Mouse (Mus musculus): ENCODE data around the gene Tmed11.
"Not testable (repeated sequence)": the region's sequence is repeated elsewhere in the genome, so short reads cannot be mapped to it uniquely, and the experiment has no call there.

Tmed11 gene

GRCm38 (mm10) chr5:108795263-108795662 lies at the start of gene Tmed11:
Gene Tmed11 (minus strand): TSS chr5:108795363.
- not testable (repeated sequence) for DNase-seq (ENCODE audit: low read depth, low spot score)

DNA sequence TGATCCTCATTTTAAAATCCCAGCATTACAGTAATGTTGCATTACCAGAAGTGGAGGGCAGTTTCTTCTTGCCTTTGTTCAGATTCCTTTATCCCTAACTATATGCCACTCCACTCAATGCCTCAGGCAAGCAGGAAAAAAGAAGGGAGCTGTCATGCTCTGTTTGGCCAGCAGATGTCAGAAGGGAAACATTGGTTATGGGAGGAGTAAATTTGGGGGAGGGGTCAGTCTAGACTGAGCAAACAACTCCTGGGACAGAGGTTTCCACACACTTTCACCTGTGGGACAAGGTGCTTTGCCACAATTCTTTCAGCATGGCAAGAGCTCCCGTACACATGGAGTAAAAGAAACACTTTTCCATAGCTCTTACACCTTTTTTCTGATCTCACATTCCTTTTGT lies 41.0 kb upstream of the Tmed11 start:
- peak; percentile 70 for DNase-seq (ENCODE audit: low read depth, low spot score)

DNA sequence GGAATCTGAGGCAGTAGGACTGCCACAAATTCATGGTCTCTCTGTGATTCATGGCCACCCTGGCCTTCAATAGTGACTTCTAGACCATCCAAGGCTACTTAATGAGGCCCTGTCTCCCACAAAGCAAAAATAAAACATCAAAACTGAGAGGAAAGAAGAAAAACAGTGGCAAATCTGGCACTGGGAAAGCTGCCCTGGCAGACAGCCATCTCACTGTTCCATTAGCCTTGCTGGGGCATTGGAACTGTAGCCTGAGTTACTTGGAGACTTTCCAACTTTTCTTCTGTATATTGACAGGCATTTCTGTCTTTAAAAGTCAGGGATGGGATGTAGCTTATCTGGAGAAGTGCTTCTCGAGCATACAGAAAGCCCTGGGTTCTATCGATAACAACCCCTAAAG lies 28.1 kb upstream of the Tmed11 start:
- DNase-seq (ENCODE audit: low read depth, low spot score) = no peak

- not testable (repeated sequence) for DNase-seq (ENCODE audit: low read depth, low spot score)
Measured at GRCm38 (mm10) chr5:108808750-108809149, 13.6 kb upstream of the Tmed11 start, which contains the start of gene Vmn2r8. Gene Vmn2r8 (minus strand): TSS chr5:108808850.

DNA sequence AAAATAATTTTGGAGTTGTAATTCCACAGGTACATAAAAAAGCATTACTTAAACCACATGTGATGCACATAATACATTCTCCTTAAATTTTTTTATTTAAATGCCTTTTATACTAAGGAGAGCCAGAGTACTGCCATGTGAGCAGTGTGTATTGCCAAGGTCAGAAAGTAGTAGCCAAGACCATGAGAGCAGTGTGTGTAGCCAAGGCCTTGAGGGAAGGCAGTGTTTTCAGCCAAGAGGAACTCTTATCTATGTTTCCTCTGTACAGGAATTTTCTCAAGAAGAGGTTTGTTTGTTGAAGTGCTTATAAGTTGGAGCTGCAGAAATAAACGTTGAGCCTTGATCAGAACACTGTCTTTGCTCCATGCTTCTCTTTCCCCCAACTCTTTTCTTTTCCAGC lies 8.5 kb upstream of the Tmed11 start:
- no peak for DNase-seq (ENCODE audit: low read depth, low spot score)

DNA sequence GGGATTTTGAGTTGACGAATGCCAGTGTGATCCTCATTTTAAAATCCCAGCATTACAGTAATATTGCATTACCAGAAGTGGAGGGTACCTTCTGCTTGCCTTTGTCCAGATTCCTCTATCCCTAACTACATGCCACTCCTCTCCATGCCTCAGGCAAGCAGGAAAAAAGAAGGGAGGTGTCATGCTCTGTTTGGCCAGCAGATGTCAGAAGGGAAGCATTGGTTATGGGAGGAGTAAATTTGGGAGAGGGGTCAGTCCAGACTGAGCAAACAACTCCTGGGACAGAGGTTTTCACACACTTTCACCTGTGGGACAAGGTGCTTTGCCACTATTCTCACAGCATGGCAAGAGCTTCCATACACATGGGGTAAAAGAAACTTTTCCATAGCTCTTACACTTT lies 4.8 kb downstream of the Tmed11 start:
- DNase-seq (ENCODE audit: low read depth, low spot score) = peak; percentile 64

DNA sequence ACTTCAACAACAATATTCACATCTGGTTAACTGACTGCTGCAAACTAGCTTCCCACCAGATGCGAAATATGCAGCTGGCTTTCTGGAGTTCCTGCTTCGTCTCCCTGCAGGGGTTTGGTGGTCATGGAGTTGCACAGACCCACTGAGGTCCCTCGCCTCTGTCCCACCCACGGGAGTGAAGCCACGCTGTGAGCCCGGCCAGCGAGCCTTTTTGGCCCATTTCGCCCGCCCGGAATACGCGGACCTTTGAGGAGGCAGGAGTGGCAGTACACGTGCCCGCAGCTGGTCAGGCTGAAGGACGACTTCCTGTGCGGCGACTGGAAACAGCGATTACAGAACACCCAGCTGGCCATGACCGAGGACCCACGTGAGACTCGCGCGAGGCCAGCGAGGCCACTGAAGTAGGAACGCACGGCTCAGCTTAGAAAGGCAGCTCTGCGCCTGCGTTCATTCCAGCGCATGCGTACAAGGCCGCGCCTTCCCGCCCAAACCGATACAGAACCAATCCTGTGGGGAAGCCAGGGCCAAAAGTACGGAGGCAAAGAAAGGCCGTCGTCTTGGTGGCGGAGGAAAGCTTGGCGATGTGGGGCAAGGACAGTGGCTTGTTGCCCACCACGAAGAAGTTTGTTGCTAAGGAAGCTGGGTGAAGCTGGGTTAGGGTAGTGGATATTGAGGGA lies 20.4 kb downstream of the Tmed11 start, which contains the start of gene Rnf212:
TSS of gene Rnf212 (minus strand) at position 353 of the 677 bp plus-strand sequence.
- peak; percentile 78 for DNase-seq (ENCODE audit: low read depth, low spot score)

DNA sequence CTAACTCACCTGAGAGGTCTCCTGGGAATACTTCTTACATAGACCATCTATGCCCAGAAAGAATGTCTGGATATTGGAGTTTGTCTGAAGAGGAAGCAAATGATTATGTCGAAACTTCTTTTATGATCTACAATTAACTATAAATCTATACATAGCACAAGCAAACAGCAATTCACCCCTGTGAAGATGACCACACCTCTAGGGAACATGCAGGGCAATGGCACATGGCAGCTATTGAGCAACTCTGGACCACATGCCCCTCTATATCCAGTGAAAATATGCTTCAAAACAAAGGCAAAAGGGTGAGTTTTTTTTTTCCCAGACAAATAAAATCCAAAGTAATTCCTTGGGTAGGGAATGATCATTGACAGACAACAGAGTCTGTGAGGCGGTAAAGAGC lies 35.2 kb downstream of the Tmed11 start:
- no peak for DNase-seq (ENCODE audit: low read depth, low spot score)

DNA sequence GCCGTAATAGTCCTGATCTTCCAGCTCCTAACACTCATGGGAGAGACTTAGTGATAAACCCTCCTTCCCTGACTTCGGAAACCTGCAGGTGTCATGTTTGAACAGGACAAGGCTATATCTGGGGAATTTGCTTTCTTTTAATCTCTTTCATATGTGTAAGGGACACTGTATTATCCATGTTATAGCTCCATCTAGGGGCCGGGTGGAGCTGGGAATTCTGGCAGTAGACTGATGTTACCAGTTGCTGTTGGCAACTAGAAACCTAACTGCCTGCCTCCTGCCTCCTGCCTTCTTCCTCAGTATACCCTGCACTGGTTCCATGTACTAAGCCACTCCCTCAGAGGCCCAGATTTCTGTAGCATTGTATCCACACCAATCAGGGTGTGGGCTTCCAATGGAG lies 36.8 kb downstream of the Tmed11 start:
- peak; percentile 16 for DNase-seq (ENCODE audit: low read depth, low spot score)

DNA sequence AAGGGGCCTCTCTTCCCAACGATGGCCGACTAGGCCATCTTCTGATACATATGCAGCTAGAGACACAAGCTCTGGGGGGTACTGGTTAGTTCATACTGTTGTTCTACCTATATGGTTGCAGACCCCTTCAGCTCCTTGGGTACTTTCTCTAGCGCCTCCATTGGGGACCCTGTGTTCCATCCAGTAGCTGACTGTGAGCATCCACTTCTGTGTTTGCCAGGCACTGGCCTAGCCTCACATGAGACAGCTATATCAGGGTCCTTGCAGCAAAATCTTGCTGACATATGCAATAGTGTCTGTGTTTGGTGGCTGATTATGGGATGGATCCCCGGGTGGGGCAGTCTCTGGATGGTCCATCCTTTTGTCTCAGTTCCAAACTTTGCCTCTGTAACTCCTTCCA lies 43.9 kb downstream of the Tmed11 start:
- DNase-seq (ENCODE audit: low read depth, low spot score) = not testable (repeated sequence)

DNA sequence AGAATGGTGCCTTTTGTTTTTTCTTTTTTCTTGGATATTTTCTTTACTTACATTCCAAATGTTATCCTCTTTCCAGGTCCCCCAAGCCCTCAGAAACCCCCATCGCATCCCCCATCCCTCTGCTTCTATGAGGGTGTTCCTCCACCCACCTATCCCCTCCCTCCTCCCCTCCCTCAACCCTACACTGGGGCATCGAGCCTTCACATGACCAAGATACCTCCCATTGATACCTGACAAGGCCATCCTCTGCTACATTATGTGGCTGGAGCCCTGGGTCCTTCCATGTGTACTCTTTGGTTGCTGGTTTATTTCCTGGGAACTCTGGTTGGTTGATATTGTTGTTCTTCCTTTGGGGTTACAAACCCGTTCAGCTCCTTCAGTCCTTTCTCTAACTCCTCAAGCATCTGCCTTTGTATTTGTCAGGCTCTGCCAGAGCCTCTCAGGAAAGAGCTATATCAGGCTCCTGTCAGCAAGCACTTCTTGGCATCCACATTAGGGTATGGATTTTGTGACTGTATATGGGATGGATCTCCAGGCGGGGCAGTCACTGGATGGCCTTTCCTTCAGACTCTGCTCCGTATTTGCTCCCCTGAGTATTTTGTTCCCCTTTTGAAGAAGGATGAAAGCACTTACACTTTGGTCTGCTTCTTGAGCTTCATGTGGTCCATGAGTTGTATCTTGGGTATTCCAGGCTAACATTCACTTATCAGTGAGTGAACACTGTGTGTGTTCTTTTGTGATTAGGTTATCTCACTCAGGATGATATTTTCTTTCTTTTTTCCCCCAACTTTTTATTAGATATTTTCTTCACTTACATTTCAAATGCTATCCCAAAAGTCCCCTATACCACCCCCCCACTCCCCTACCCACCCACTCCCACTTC lies 44.6 kb downstream of the Tmed11 start:
- DNase-seq (ENCODE audit: low read depth, low spot score) = no peak

- no peak for DNase-seq (ENCODE audit: low read depth, low spot score)
Measured at GRCm38 (mm10) chr5:108744629-108745028, 50.5 kb downstream of the Tmed11 start.

DNA sequence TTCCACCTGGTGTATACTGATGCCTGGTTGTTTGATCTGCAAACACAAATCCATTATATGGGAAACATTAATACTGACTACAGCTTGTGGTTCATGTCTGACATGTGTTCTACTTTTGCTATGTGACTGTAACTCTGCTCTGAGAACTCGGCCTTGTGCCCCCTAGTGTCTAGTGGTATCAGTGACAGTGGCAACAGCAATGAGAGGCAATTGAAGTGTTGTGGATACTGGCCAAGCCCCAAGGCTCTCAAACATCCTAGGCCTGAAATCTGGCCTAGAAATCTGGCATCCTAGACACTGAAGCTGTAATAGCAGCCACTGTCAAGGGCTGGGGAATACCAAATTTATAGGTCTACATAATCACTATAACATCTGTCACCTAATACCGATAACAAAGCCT lies 51.3 kb downstream of the Tmed11 start:
- DNase-seq (ENCODE audit: low read depth, low spot score) = peak; percentile 68

DNA sequence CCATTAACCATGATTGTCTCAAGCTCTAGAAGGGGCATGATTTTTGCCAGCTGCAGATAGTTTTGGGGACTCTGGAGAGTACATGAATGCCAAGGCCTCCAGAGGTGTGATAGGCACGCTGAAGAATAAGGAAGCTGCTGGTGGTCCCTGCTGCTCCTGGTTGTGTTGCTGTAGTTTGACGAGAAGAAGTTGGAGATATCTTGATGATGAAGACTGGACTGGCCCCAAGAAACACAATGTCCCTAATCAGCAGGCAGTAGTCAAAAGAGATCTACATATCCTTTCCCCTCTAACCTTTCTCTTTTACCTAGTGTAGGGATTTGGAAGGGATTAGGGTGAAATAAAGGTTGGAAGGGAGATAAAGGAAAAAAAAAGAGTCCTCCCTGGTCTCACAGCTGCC lies 52.6 kb downstream of the Tmed11 start:
- no peak for DNase-seq (ENCODE audit: low read depth, low spot score)

DNA sequence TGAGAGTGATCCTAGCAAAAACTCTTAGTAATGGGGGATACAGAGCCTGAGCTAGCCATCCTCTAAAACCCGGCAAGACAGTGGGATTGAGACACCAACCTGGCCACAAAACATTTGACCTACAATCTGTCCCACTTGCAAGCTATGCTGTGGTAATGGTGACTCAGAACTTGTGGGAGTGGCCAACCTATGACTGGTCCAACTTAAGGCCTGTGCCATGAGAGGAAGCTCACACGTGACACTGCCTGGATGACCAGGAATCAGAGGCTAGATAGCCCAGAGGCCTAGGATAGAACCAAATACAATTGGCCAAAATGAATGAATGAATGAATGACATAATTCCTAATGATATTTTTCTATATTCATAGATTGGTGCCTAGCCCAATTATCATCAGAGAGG lies 53.3 kb downstream of the Tmed11 start:
- no peak for DNase-seq (ENCODE audit: low read depth, low spot score)

DNA sequence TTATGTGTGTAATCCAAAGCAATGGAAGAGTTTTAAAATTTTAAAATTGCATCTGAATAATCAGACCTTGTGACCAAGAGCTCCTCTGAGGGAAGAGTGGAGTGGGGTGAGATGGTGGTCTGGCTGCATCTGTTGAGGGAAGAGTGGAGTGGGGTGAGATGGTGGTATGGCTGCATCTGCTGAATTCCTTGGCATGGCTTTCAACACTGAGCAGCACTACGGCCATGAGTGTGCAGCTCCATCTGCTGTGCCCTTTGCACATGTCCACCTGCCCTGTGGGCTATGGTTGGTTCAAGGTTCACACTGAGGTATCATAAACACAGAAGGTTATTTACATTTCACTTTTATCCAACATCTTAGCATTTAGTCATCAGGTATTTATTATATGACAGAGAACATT lies 67.7 kb downstream of the Tmed11 start:
- DNase-seq (ENCODE audit: low read depth, low spot score) = no peak
